Mouse (Mus musculus) erythroblast, embryonic 14.5 days (primary cell): ENCODE data around the gene Sept1. TPM values are rescaled to one million over a fixed set of nuclear protein-coding genes. Genes with fewer than 3 reads are reported as not detected.

Experiments used
- H3K27me3 ChIP-seq: 2 replicates; pipeline ENCODE4 v1.6.1; 2012; ENCODE audit warnings: inconsistent platforms; ENCODE audit not compliant: control insufficient read depth
- H3K36me3 ChIP-seq: 2 replicates; pipeline ENCODE4 v1.6.1; 2012; ENCODE audit warnings: mild to moderate bottlenecking, inconsistent platforms; ENCODE audit not compliant: control insufficient read depth
- H3K4me1 ChIP-seq: 2 replicates; pipeline ENCODE4 v1.6.1; 2012; ENCODE audit warnings: inconsistent platforms; ENCODE audit not compliant: control insufficient read depth
- H3K4me3 ChIP-seq: replicated peaks from 2 replicates; pipeline ENCODE3; 2012; ENCODE audit warnings: moderate library complexity, mild to moderate bottlenecking, inconsistent platforms
- H3K9me3 ChIP-seq: 2 replicates; pipeline ENCODE4 v1.6.1; 2012; ENCODE audit warnings: low read length, inconsistent platforms, mixed read lengths; ENCODE audit not compliant: control insufficient read depth
- GATA1 ChIP-seq: IDR thresholded peaks from 2 replicates; pipeline ENCODE4 v1.6.1; 2012; ENCODE audit warnings: low read length, inconsistent platforms, mixed read lengths
- TAL1 ChIP-seq: IDR thresholded peaks from 3 replicates; pipeline ENCODE4 v1.6.1; 2012; ENCODE audit warnings: low read length, inconsistent platforms, mixed read lengths
- polyA plus RNA-seq: library from polyadenylated mRNA; stranded (reverse); fragments of >175 nt; gene quantifications from 2 replicates; pipeline ENCODE4 v1.2.3, GENCODE M21; 2012

Sept1 gene
- polyA plus RNA-seq, 1 experiment: 36.2 TPM

- peaks cover 55% of the 10 kb centered on the region for H3K36me3 ChIP-seq
- TF ChIP-seq GATA1 (no peak), TAL1 (no peak)
- no peaks in the 10 kb centered on the region for H3K27me3 ChIP-seq
- peaks cover 14% of the 10 kb centered on the region for H3K9me3 ChIP-seq
- H3K4me3 ChIP-seq: no peak overlapping the region
- H3K4me1 ChIP-seq: peaks cover 55% of the 10 kb centered on the region
These were observed 1.8 kb upstream of the Sept1 start for GRCm38 (mm10) chr7:127234777-127235176.

GRCm38 (mm10) chr7:127233765-127234164 is 835 bp upstream of the Sept1 start:
- Histone ChIP-seq H3K9me3 (peaks cover 14% of the 10 kb centered on the region), H3K36me3 (peaks cover 62% of the 10 kb centered on the region), H3K4me3 (peak overlapping the region; percentile 95), H3K4me1 (peaks cover 63% of the 10 kb centered on the region), H3K27me3 (no peaks in the 10 kb centered on the region)
- TF ChIP-seq GATA1 (no peak), TAL1 (no peak)

- H3K9me3 ChIP-seq: peaks cover 14% of the 10 kb centered on the region
- no peak for TF ChIP-seq TAL1
- TF ChIP-seq GATA1: no peak
- peaks cover 58% of the 10 kb centered on the region for H3K36me3 ChIP-seq
- peak overlapping the region; percentile 95 for H3K4me3 ChIP-seq
- no peaks in the 10 kb centered on the region for H3K27me3 ChIP-seq
- H3K4me1 ChIP-seq: peaks cover 66% of the 10 kb centered on the region
These were observed 429 bp upstream of the Sept1 start for GRCm38 (mm10) chr7:127233368-127233749.

GRCm38 (mm10) chr7:127231826-127232621 is 906 bp downstream of the Sept1 start:
- peaks cover 78% of the 10 kb centered on the region for H3K4me1 ChIP-seq
- H3K36me3 ChIP-seq: peaks cover 52% of the 10 kb centered on the region
- peaks cover 14% of the 10 kb centered on the region for H3K9me3 ChIP-seq
- TF ChIP-seq TAL1 (no peak), GATA1 (no peak)
- peak overlapping the region; percentile 95 for H3K4me3 ChIP-seq
- no peaks in the 10 kb centered on the region for H3K27me3 ChIP-seq

- H3K9me3 ChIP-seq: peaks cover 11% of the 10 kb centered on the region
- TF ChIP-seq TAL1 (no peak), GATA1 (no peak)
- H3K36me3 ChIP-seq: peaks cover 48% of the 10 kb centered on the region
- peak overlapping the region; percentile 95 for H3K4me3 ChIP-seq
- no peaks in the 10 kb centered on the region for H3K27me3 ChIP-seq
- peaks cover 79% of the 10 kb centered on the region for H3K4me1 ChIP-seq
These were observed 1.6 kb downstream of the Sept1 start for GRCm38 (mm10) chr7:127231376-127231775.

GRCm38 (mm10) chr7:127228615-127229303 is 4.2 kb downstream of the Sept1 start:
- Histone ChIP-seq H3K9me3 (no peaks in the 10 kb centered on the region), H3K4me1 (peaks cover 92% of the 10 kb centered on the region), H3K4me3 (no peak overlapping the region), H3K27me3 (no peaks in the 10 kb centered on the region), H3K36me3 (peaks cover 30% of the 10 kb centered on the region)
- TF ChIP-seq GATA1: no peak

- Histone ChIP-seq H3K4me3 (peak overlapping the region; percentile 52), H3K36me3 (peaks cover 23% of the 10 kb centered on the region), H3K27me3 (no peaks in the 10 kb centered on the region), H3K4me1 (peaks cover 87% of the 10 kb centered on the region), H3K9me3 (peaks cover 3% of the 10 kb centered on the region; the same call in 1 of the 2 replicates)
- TF ChIP-seq TAL1 (peak; percentile 90), GATA1 (peak; percentile 84)
These were observed 7.6 kb downstream of the Sept1 start for GRCm38 (mm10) chr7:127225147-127225995.

GRCm38 (mm10) chr7:127224616-127225015 is 8.3 kb downstream of the Sept1 start:
- H3K4me1 ChIP-seq: peaks cover 88% of the 10 kb centered on the region
- no peak overlapping the region for H3K4me3 ChIP-seq
- peaks cover 16% of the 10 kb centered on the region for H3K36me3 ChIP-seq
- no peak for TF ChIP-seq GATA1
- no peak for TF ChIP-seq TAL1
- peaks cover 3% of the 10 kb centered on the region; the same call in 1 of the 2 replicates for H3K9me3 ChIP-seq
- H3K27me3 ChIP-seq: no peaks in the 10 kb centered on the region
